Mouse (Mus musculus) heart, postnatal 0 days (tissue): Measurements from ENCODE around the gene 4930523C07Rik. TPM values are rescaled to one million over a fixed set of nuclear protein-coding genes. Genes with fewer than 3 reads are reported as not detected.

ENCODE experiments used
- ATAC-seq: fragments of 200-750 bp; cut with Nextera tagmentation; 2 replicates; pipeline ENCODE4 v1.8.0; 2017; ENCODE audit warnings: low read depth, moderate number of reproducible peaks, moderate library complexity; ENCODE audit not compliant: insufficient read depth
- DNase-seq: peaks from one replicate; pipeline ENCODE4 v3.0.0-alpha.2; 2016; ENCODE audit warnings: low spot score
- H3K27ac ChIP-seq: fragments of 300-500 bp; sonication (generic); 2 replicates; pipeline ENCODE4 v1.5.1; 2014; ENCODE audit warnings: low read depth, mild to moderate bottlenecking
- H3K27me3 ChIP-seq: fragments of 300-500 bp; sonication (generic); 2 replicates; pipeline ENCODE4 v1.6.1; 2014; ENCODE audit warnings: low read length, mixed read lengths; ENCODE audit not compliant: control insufficient read depth, insufficient read depth
- H3K36me3 ChIP-seq: fragments of 300-500 bp; sonication (generic); replicated peaks from 2 replicates; pipeline ENCODE4 v1.6.1; 2014; ENCODE audit warnings: low read length, mixed read lengths; ENCODE audit not compliant: control insufficient read depth, insufficient read depth
- H3K4me1 ChIP-seq: fragments of 300-500 bp; sonication (generic); 2 replicates; pipeline ENCODE4 v1.6.1; 2014; ENCODE audit warnings: antibody characterized with exemption; ENCODE audit not compliant: control insufficient read depth, insufficient read depth
- H3K4me2 ChIP-seq: fragments of 300-500 bp; sonication (generic); 2 replicates; pipeline ENCODE4 v1.6.1; 2014; ENCODE audit warnings: low read depth, mild to moderate bottlenecking, low read length, moderate library complexity
- H3K4me3 ChIP-seq: fragments of 300-500 bp; sonication (generic); 2 replicates; pipeline ENCODE4 v1.5.1; 2014; ENCODE audit warnings: low read depth, low read length
- H3K9ac ChIP-seq: fragments of 300-500 bp; sonication (generic); replicated peaks from 2 replicates; pipeline ENCODE4 v1.6.1; 2014; ENCODE audit warnings: low read depth, low read length, mixed read lengths
- H3K9me3 ChIP-seq: fragments of 300-500 bp; sonication (generic); replicated peaks from 2 replicates; pipeline ENCODE4 v1.6.1; 2016; ENCODE audit warnings: low read length; ENCODE audit not compliant: control insufficient read depth
- CTCF ChIP-seq: IDR thresholded peaks from 2 replicates; pipeline ENCODE4 v1.5.1; 2016; ENCODE audit warnings: antibody characterized with exemption, control low read depth, low read depth
- EP300 ChIP-seq: IDR thresholded peaks from 2 replicates; pipeline ENCODE4 v1.6.1; 2016; ENCODE audit warnings: antibody characterized with exemption, low read depth
- WGBS: fragments of 180-500 bp; shearing (Covaris S2); extraction: QIAGEN DNeasy Blood & Tissue Kit; methylation state at CpG from one replicate; pipeline ENCODE4 v1.1.7; 2014; 5-methylcytosine and 5-hydroxymethylcytosine counted together
- polyA plus RNA-seq: library from polyadenylated mRNA; unstranded; fragments of >200 nt; fragmentation: Nextera tagmentation; extraction: Ambion mirVana; gene quantifications from 2 replicates; pipeline ENCODE4 v1.2.1, GENCODE M21; 2015
- total RNA-seq: library from RNA; depleted of rRNA; stranded (reverse); fragments of >200 nt; gene quantifications from 2 replicates; pipeline ENCODE4 v1.2.3, GENCODE M21; 2014; ENCODE audit warnings: low replicate concordance

Gene 4930523C07Rik
- total and polyA plus RNA-seq, 2 experiments from 2014 or later: 17.8 to 18.6 TPM

DNA sequence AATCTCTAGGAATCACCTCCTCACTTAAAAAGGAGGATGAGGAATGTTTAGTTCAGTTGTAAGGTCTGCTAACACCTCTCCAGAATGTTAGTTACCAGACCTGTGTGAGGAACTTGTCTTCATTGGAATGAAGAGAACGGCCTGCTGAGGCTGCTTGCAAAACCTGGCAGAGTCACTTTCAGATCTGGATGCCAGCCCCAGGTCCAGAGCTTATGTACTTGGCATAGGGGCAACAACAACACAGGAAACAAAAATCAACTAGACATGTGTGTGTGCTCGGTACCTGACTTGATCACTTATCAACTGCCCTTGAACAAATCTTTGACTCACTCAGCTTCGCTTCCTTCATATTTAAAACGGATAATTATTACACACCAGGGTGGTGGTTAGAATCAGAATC lies 2.6 kb downstream of the 4930523C07Rik start:
- Histone ChIP-seq H3K9me3 (no peaks in the 10 kb centered on the region), H3K4me2 (peak overlapping the region; percentile 61; the same call in 1 of the 2 replicates), H3K27ac (no peak overlapping the region), H3K4me1 (peaks cover 57% of the 10 kb centered on the region), H3K36me3 (no peaks in the 10 kb centered on the region), H3K4me3 (no peak overlapping the region), H3K9ac (no peak overlapping the region), H3K27me3 (no peaks in the 10 kb centered on the region)
- TF ChIP-seq CTCF (no peak), EP300 (no peak)
- no peak for ATAC-seq
- WGBS: 68% methylated on average over 4 of the region's 4 CpGs
- DNase-seq: no peak

DNA sequence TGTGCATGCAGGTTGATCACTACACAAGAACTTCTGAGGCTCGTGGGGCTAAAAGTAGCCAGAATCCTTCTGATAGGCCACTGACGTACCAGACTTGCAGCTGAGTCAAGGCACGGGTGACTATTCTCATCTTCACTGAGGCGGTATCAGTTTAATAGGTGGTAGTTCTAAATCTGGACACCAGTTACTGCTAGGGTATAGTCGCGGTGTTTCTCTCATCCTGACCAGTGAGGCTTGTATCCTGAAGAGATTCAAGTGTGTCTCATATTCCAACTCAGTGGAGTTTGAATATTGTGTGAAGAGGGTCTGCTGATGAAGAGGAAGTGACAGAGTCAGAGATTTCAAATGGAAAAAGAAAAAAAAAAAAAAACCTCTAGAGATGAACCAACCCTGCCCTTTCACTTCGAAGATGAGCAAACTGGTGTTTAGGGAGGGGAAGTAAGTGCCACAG lies 3.3 kb downstream of the 4930523C07Rik start:
- no peaks in the 10 kb centered on the region for H3K36me3 ChIP-seq
- H3K4me3 ChIP-seq: no peak overlapping the region
- no peak overlapping the region for H3K27ac ChIP-seq
- H3K27me3 ChIP-seq: no peaks in the 10 kb centered on the region
- TF ChIP-seq EP300 (no peak), CTCF (no peak)
- ATAC-seq: no peak
- 62% methylated on average over 7 of the region's 7 CpGs for WGBS
- no peak overlapping the region for H3K9ac ChIP-seq
- H3K4me2 ChIP-seq: no peak overlapping the region
- DNase-seq: no peak
- H3K4me1 ChIP-seq: peaks cover 61% of the 10 kb centered on the region
- no peaks in the 10 kb centered on the region for H3K9me3 ChIP-seq

DNA sequence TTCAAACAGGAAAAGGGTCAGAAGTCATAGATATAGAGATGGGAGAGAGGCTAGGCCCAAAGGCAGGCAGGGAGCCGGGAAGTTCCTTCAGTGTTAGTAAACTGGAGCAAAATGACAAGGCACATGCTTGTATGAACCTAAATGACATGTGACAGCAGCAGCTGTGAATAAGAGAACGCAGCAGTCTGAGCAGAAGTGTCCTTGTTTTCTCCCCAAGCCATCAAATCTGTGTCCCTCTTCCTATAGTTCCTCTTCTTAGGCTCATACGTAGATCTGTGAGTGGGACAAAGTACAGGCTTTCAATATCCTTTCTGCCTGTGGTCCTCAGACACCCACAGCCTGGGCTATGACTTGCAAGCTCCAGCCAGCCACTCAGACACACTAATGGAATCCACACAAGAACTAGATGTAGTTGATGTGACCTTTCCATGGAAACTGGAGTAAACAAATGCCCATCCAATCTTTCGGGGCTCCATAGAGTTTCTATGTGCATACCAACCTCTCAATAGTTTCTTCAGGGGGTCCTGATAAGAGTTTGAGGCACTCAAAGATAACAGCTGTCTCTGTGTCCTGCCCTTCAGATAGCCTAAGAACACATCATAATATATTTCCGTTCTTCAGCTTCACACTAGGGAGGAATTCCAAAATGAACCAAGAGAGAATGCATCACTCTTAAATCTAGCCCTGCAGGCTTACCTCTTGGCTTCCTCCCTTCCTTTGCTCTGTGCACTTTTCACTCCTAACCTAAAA lies 5.1 kb downstream of the 4930523C07Rik start:
- no peak for ATAC-seq
- WGBS: 35% methylated on average over 5 of the region's 5 CpGs
- Histone ChIP-seq H3K4me3 (no peak overlapping the region), H3K9ac (no peak overlapping the region), H3K36me3 (no peaks in the 10 kb centered on the region), H3K4me1 (peaks cover 66% of the 10 kb centered on the region), H3K4me2 (no peak overlapping the region), H3K9me3 (no peaks in the 10 kb centered on the region), H3K27ac (peak overlapping the region; percentile 40; the same call in 1 of the 2 replicates), H3K27me3 (no peaks in the 10 kb centered on the region)
- TF ChIP-seq CTCF: no peak
- TF ChIP-seq EP300: no peak
- DNase-seq: no peak

DNA sequence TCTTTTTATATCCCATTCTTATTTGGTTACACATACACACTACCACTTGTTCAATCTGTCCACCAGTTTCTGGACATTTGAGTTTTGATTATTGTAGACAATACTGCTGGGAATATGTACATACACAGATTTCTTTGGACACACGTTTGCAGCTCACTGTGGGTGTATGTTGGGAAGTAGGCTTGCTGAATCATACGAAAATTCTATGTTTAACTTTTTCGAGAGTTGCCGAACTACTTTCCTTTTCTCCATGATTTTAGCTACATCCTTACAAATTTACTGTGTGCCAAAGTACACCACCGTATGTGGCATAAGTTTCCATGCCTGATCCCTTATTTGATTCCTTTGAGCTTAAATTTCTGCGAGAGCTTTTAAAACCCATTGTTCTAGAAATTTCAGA lies 6.7 kb downstream of the 4930523C07Rik start:
- Histone ChIP-seq H3K4me1 (peaks cover 58% of the 10 kb centered on the region), H3K27ac (no peak overlapping the region), H3K27me3 (no peaks in the 10 kb centered on the region), H3K4me2 (no peak overlapping the region), H3K36me3 (no peaks in the 10 kb centered on the region), H3K9ac (no peak overlapping the region), H3K9me3 (no peaks in the 10 kb centered on the region), H3K4me3 (no peak overlapping the region)
- no peak for DNase-seq
- TF ChIP-seq EP300 (no peak), CTCF (no peak)
- no peak for ATAC-seq
- WGBS: 90% methylated on average over 6 of the region's 6 CpGs

DNA sequence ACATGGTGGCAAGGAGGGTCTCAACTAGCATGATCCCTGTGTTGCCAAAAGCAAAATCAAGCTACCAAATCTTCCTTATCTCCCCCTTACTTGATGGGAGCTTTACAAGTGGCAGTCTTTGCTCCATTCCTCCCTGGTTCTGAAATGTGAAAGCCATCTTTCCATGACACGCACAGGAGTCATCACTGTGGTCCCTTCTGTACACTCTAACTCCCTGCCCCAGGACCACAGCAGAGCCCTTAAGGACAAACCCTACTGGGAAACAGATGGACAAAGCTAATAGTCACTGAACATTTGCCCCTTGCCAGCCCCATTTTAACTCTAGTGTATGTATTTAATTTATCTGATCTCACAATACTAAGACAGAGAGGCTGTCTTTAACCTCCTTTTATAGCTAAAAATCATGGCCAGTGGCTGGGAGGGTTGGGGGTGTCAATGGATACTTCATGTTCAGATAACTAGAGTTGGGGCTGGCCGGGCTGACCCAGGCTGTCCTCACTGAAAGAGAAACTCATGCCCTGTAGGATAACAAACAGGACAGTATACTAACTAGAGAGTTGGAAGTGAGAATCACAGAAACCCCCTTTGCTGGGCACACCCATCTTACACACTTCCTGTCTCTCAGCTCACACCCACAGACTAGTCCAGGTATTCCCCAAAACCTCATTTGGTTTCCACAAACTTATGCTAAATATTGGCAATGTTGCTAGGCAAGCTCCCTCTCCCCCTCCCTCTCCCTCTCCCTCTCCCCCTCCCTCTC lies 8.6 kb downstream of the 4930523C07Rik start:
- no peak for DNase-seq
- H3K9me3 ChIP-seq: no peaks in the 10 kb centered on the region
- ATAC-seq: no peak
- H3K27ac ChIP-seq: no peak overlapping the region
- 79% methylated on average over 2 of the region's 2 CpGs for WGBS
- no peak overlapping the region for H3K9ac ChIP-seq
- no peak overlapping the region for H3K4me3 ChIP-seq
- peaks cover 48% of the 10 kb centered on the region for H3K4me1 ChIP-seq
- H3K36me3 ChIP-seq: no peaks in the 10 kb centered on the region
- H3K27me3 ChIP-seq: no peaks in the 10 kb centered on the region
- H3K4me2 ChIP-seq: no peak overlapping the region
- TF ChIP-seq EP300: no peak
- TF ChIP-seq CTCF: no peak
